ENCODE assay signal across 17 mouse cellular contexts in genomic region chr1:155594141-155594540, GRCm38 (mm10). TPM values are rescaled to one million over a fixed set of nuclear protein-coding genes. Genes with fewer than 3 reads are reported as not detected.
DNase-seq lines count a peak whose midpoint lies in the region; ATAC-seq and TF ChIP-seq lines count a peak whose summit lies in the region.
"Had no signal": no experiment of that assay in that cellular context is flagged by ENCODE, and none has a peak within 500 bp of the region (broad histone marks: within the 10 kb centered on the region; RNA-seq: fewer than 3 reads in every experiment).

No protein-coding gene starts in this region.

- no peaks in the 10 kb centered on the region for H3K9me3 ChIP-seq in kidney, postnatal 0 days (replicated peaks; ENCODE audit: low read length)
- H3K9me3 ChIP-seq in kidney, embryonic 15.5 days (replicated peaks): no peaks in the 10 kb centered on the region
- no peaks in the 10 kb centered on the region for H3K9me3 ChIP-seq in forebrain, embryonic 15.5 days
- H3K9me3 ChIP-seq: forebrain, embryonic 13.5 days; limb, embryonic 15.5 days; midbrain, embryonic 13.5 days had no signal

- no peak overlapping the region for H3K4me3 ChIP-seq in kidney, postnatal 0 days (replicated peaks; ENCODE audit: low read depth, low read length)
- H3K4me3 ChIP-seq in kidney, embryonic 15.5 days (replicated peaks): no peak overlapping the region
- H3K4me3 ChIP-seq in forebrain, embryonic 15.5 days: no peak overlapping the region
- H3K4me3 ChIP-seq: forebrain, embryonic 13.5 days; gastrocnemius, adult 2 months; left cerebral cortex, adult 2 months; limb, embryonic 15.5 days; midbrain, embryonic 13.5 days had no signal

- TF ChIP-seq CTCF in kidney, postnatal 0 days (IDR thresholded peaks at IDR 0.05; ENCODE audit: low read depth): no peak

- H3K27me3 ChIP-seq in kidney, postnatal 0 days (ENCODE audit: insufficient read depth, low read length): no peaks in the 10 kb centered on the region
- no peaks in the 10 kb centered on the region for H3K27me3 ChIP-seq in kidney, embryonic 15.5 days
- no peaks in the 10 kb centered on the region for H3K27me3 ChIP-seq in forebrain, embryonic 15.5 days
- H3K27me3 ChIP-seq: forebrain, embryonic 13.5 days; limb, embryonic 15.5 days; midbrain, embryonic 13.5 days had no signal

- no peak overlapping the region for H3K4me2 ChIP-seq in kidney, postnatal 0 days (ENCODE audit: low read length)
- no peak overlapping the region for H3K4me2 ChIP-seq in kidney, embryonic 15.5 days
- H3K4me2 ChIP-seq in forebrain, embryonic 15.5 days (replicated peaks): no peak overlapping the region
- H3K4me2 ChIP-seq: forebrain, embryonic 13.5 days; limb, embryonic 15.5 days; midbrain, embryonic 13.5 days had no signal

- no peak overlapping the region for H3K27ac ChIP-seq in kidney, postnatal 0 days
- H3K27ac ChIP-seq in kidney, embryonic 15.5 days: no peak overlapping the region
- no peak overlapping the region for H3K27ac ChIP-seq in forebrain, embryonic 15.5 days (replicated peaks)
- H3K27ac ChIP-seq: forebrain, embryonic 13.5 days; gastrocnemius, adult 2 months; left cerebral cortex, adult 2 months; limb, embryonic 15.5 days; midbrain, embryonic 13.5 days had no signal

- WGBS in kidney, postnatal 0 days: 28% methylated on average over 1 of the region's 1 CpGs
- WGBS in kidney, embryonic 15.5 days: 31% methylated on average over 1 of the region's 1 CpGs
- 79% methylated on average over 1 of the region's 1 CpGs for WGBS in forebrain, embryonic 15.5 days

- ATAC-seq in kidney, postnatal 0 days (replicated peaks; ENCODE audit: low FRiP score, low read depth): no peak
- no peak for ATAC-seq in kidney, embryonic 15.5 days (replicated peaks; ENCODE audit: low FRiP score)
- no peak for ATAC-seq in forebrain, embryonic 15.5 days (replicated peaks)
- ATAC-seq: forebrain, embryonic 13.5 days; midbrain, embryonic 13.5 days had no signal

- peak; percentile 54 for DNase-seq in kidney, postnatal 0 days (ENCODE audit: low spot score)
- DNase-seq in ES-CJ7 (ENCODE audit: low read depth, low spot score) (peak; percentile 55), NIH3T3 (ENCODE audit: low read depth) (peak; percentile 68)
- peak; percentile 56 for DNase-seq in forelimb bud, embryonic 11.5 days (ENCODE audit: low read depth, low spot score)
- DNase-seq in B cell, adult 2 months: no peak
- DNase-seq: cerebellum, postnatal 14 days; gastrocnemius, adult 2 months; heart, adult 18-20 months; lung, postnatal 36 days; right cerebral cortex, postnatal 25 days; thymus, adult 2 months had no signal

- H3K4me1 ChIP-seq in kidney, postnatal 0 days (replicated peaks; ENCODE audit: insufficient read depth, low read length): no peaks in the 10 kb centered on the region
- H3K4me1 ChIP-seq in kidney, embryonic 15.5 days: no peaks in the 10 kb centered on the region
- H3K4me1 ChIP-seq in forebrain, embryonic 15.5 days: no peaks in the 10 kb centered on the region
- H3K4me1 ChIP-seq: forebrain, embryonic 13.5 days; limb, embryonic 15.5 days; midbrain, embryonic 13.5 days had no signal

- no peaks in the 10 kb centered on the region for H3K36me3 ChIP-seq in kidney, postnatal 0 days (ENCODE audit: insufficient read depth, low read length)
- no peaks in the 10 kb centered on the region for H3K36me3 ChIP-seq in kidney, embryonic 15.5 days
- no peaks in the 10 kb centered on the region for H3K36me3 ChIP-seq in forebrain, embryonic 15.5 days
- H3K36me3 ChIP-seq: limb, embryonic 15.5 days had no signal

- H3K9ac ChIP-seq in kidney, postnatal 0 days (ENCODE audit: low read depth, low read length): no peak overlapping the region
- no peak overlapping the region for H3K9ac ChIP-seq in kidney, embryonic 15.5 days
- H3K9ac ChIP-seq in forebrain, embryonic 15.5 days (replicated peaks): no peak overlapping the region
- H3K9ac ChIP-seq: forebrain, embryonic 13.5 days; limb, embryonic 15.5 days; midbrain, embryonic 13.5 days had no signal

RNA-seq across cellular contexts. Expression of gene Acbd6, which starts 36.2 kb away (rescaled TPM):
- 88.9 and 96.8 TPM in 2 replicates for polyA plus RNA-seq in kidney, postnatal 0 days (2015; fragmentation: Nextera tagmentation; extraction: Ambion mirVana)
- 73.5 and 74.3 TPM in 2 replicates for polyA plus RNA-seq in kidney, embryonic 15.5 days (2015; fragmentation: Nextera tagmentation; extraction: Ambion mirVana)
- 97.7 and 106 TPM in 2 replicates for polyA plus RNA-seq in forebrain, embryonic 15.5 days (2015; fragmentation: Nextera tagmentation; extraction: Ambion mirVana)

Comparison
In these comparisons a context has a peak if more than half of its experiments do, and no peak if none do; other contexts are left out.
1. DNase-seq: peak in kidney, postnatal 0 days (single experiment), ES-CJ7 (single experiment), NIH3T3 (single experiment) and forelimb bud, embryonic 11.5 days (single experiment); none in B cell, adult 2 months (0 of 2).